Mouse (Mus musculus): ENCODE results near the gene Prkce. TPM values are rescaled to one million over a fixed set of nuclear protein-coding genes. Genes with fewer than 3 reads are reported as not detected.

Gene Prkce
- polyA plus RNA-seq, 1 experiment from 2014 or later, result 2.0 TPM

GRCm38 (mm10) chr17:86315874-86316273 lies 148.3 kb downstream of the Prkce start:
- ATAC-seq (no peak), DNase-seq (no peak)
- H3K9me3 ChIP-seq (ENCODE audit: low read length), result no peaks in the 10 kb centered on the region
- H3K4me3 ChIP-seq (ENCODE audit: low read depth, low read length), result no peak overlapping the region
- H3K27ac ChIP-seq (ENCODE audit: low read depth), result no peak overlapping the region
- TF ChIP-seq CTCF (IDR thresholded peaks at IDR 0.05; ENCODE audit: low read depth) (no peak), EP300 (IDR thresholded peaks at IDR 0.05; ENCODE audit: low read depth) (no peak)
- H3K4me2 ChIP-seq (ENCODE audit: low read depth, low read length), result no peak overlapping the region
- no peaks in the 10 kb centered on the region for H3K36me3 ChIP-seq (replicated peaks; ENCODE audit: insufficient read depth, low read length)
- H3K27me3 ChIP-seq (ENCODE audit: insufficient read depth, low read length), result no peaks in the 10 kb centered on the region
- whole genome bisulfite sequencing (ENCODE audit: insufficient replicate concordance), result 79% methylated on average over 4 of the region's 4 CpGs
- H3K9ac ChIP-seq (replicated peaks), result no peak overlapping the region
- H3K4me1 ChIP-seq (ENCODE audit: insufficient read depth), result peaks cover 13% of the 10 kb centered on the region

- DNase-seq (no peak), ATAC-seq (no peak)
- Histone ChIP-seq H3K4me2 (ENCODE audit: low read depth, low read length) (no peak overlapping the region), H3K9me3 (ENCODE audit: low read length) (no peaks in the 10 kb centered on the region), H3K27me3 (ENCODE audit: insufficient read depth, low read length) (no peaks in the 10 kb centered on the region), H3K4me3 (ENCODE audit: low read depth, low read length) (no peak overlapping the region), H3K27ac (ENCODE audit: low read depth) (no peak overlapping the region), H3K4me1 (ENCODE audit: insufficient read depth) (peaks cover 13% of the 10 kb centered on the region), H3K9ac (replicated peaks) (no peak overlapping the region), H3K36me3 (replicated peaks; ENCODE audit: insufficient read depth, low read length) (no peaks in the 10 kb centered on the region)
- TF ChIP-seq EP300 (IDR thresholded peaks at IDR 0.05; ENCODE audit: low read depth) (no peak), CTCF (IDR thresholded peaks at IDR 0.05; ENCODE audit: low read depth) (no peak)
- WGBS (ENCODE audit: insufficient replicate concordance), result 84% methylated on average over 5 of the region's 5 CpGs
Observed at GRCm38 (mm10) chr17:86316771-86317170, 149.2 kb downstream of the Prkce start.

- Histone ChIP-seq H3K4me3 (ENCODE audit: low read depth, low read length) (no peak overlapping the region), H3K4me2 (ENCODE audit: low read depth, low read length) (no peak overlapping the region), H3K36me3 (replicated peaks; ENCODE audit: insufficient read depth, low read length) (no peaks in the 10 kb centered on the region), H3K27ac (ENCODE audit: low read depth) (no peak overlapping the region), H3K4me1 (ENCODE audit: insufficient read depth) (peaks cover 13% of the 10 kb centered on the region), H3K27me3 (ENCODE audit: insufficient read depth, low read length) (no peaks in the 10 kb centered on the region), H3K9ac (replicated peaks) (no peak overlapping the region), H3K9me3 (ENCODE audit: low read length) (no peaks in the 10 kb centered on the region)
- no peak for TF ChIP-seq CTCF (IDR thresholded peaks at IDR 0.05; ENCODE audit: low read depth)
- TF ChIP-seq EP300 (IDR thresholded peaks at IDR 0.05; ENCODE audit: low read depth), result no peak
- DNase-seq (no peak), ATAC-seq (no peak)
- WGBS (ENCODE audit: insufficient replicate concordance), result 60% methylated on average over 4 of the region's 4 CpGs
Observed at GRCm38 (mm10) chr17:86317197-86317596, 149.6 kb downstream of the Prkce start.

- Histone ChIP-seq H3K4me2 (ENCODE audit: low read depth, low read length) (no peak overlapping the region), H3K9ac (replicated peaks) (no peak overlapping the region), H3K36me3 (replicated peaks; ENCODE audit: insufficient read depth, low read length) (no peaks in the 10 kb centered on the region), H3K27me3 (ENCODE audit: insufficient read depth, low read length) (no peaks in the 10 kb centered on the region), H3K4me1 (ENCODE audit: insufficient read depth) (no peaks in the 10 kb centered on the region), H3K27ac (ENCODE audit: low read depth) (no peak overlapping the region), H3K9me3 (ENCODE audit: low read length) (no peaks in the 10 kb centered on the region), H3K4me3 (ENCODE audit: low read depth, low read length) (no peak overlapping the region)
- TF ChIP-seq EP300 (IDR thresholded peaks at IDR 0.05; ENCODE audit: low read depth) (no peak), CTCF (IDR thresholded peaks at IDR 0.05; ENCODE audit: low read depth) (no peak)
- WGBS (ENCODE audit: insufficient replicate concordance), result 87% methylated on average over 13 of the region's 13 CpGs
- no peak for DNase-seq
- no peak for ATAC-seq
Observed at GRCm38 (mm10) chr17:86319967-86320602, 152.5 kb downstream of the Prkce start.

GRCm38 (mm10) chr17:86322840-86323239 lies 155.3 kb downstream of the Prkce start:
- WGBS (ENCODE audit: insufficient replicate concordance), result 31% methylated on average over 5 of the region's 5 CpGs
- no peak overlapping the region for H3K27ac ChIP-seq (ENCODE audit: low read depth)
- no peaks in the 10 kb centered on the region; the same call in 1 of the 2 replicates for H3K4me1 ChIP-seq (ENCODE audit: insufficient read depth)
- TF ChIP-seq EP300 (IDR thresholded peaks at IDR 0.05; ENCODE audit: low read depth), result no peak
- no peak for TF ChIP-seq CTCF (IDR thresholded peaks at IDR 0.05; ENCODE audit: low read depth)
- H3K27me3 ChIP-seq (ENCODE audit: insufficient read depth, low read length), result no peaks in the 10 kb centered on the region
- ATAC-seq (no peak), DNase-seq (no peak)
- no peaks in the 10 kb centered on the region for H3K36me3 ChIP-seq (replicated peaks; ENCODE audit: insufficient read depth, low read length)
- no peak overlapping the region for H3K4me2 ChIP-seq (ENCODE audit: low read depth, low read length)
- H3K9ac ChIP-seq (replicated peaks), result no peak overlapping the region
- H3K9me3 ChIP-seq (ENCODE audit: low read length), result no peaks in the 10 kb centered on the region
- no peak overlapping the region for H3K4me3 ChIP-seq (ENCODE audit: low read depth, low read length)

- H3K4me3 ChIP-seq (ENCODE audit: low read depth, low read length), result no peak overlapping the region
- ATAC-seq (no peak), DNase-seq (no peak)
- H3K9me3 ChIP-seq (ENCODE audit: low read length), result no peaks in the 10 kb centered on the region
- TF ChIP-seq EP300 (IDR thresholded peaks at IDR 0.05; ENCODE audit: low read depth), result no peak
- peak; percentile 7; the same call in 1 of the 2 replicates for TF ChIP-seq CTCF (IDR thresholded peaks at IDR 0.05; ENCODE audit: low read depth)
- WGBS (ENCODE audit: insufficient replicate concordance), result 25% methylated on average over 4 of the region's 4 CpGs
- no peak overlapping the region for H3K27ac ChIP-seq (ENCODE audit: low read depth)
- no peaks in the 10 kb centered on the region for H3K36me3 ChIP-seq (replicated peaks; ENCODE audit: insufficient read depth, low read length)
- no peaks in the 10 kb centered on the region for H3K27me3 ChIP-seq (ENCODE audit: insufficient read depth, low read length)
- no peak overlapping the region for H3K9ac ChIP-seq (replicated peaks)
- no peak overlapping the region for H3K4me2 ChIP-seq (ENCODE audit: low read depth, low read length)
- no peaks in the 10 kb centered on the region; the same call in 1 of the 2 replicates for H3K4me1 ChIP-seq (ENCODE audit: insufficient read depth)
Observed at GRCm38 (mm10) chr17:86323310-86323709, 155.7 kb downstream of the Prkce start.
